Mouse (Mus musculus) kidney, embryonic 16.5 days (tissue): ENCODE results near the gene Nt5dc3. TPM values are rescaled to one million over a fixed set of nuclear protein-coding genes. Genes with fewer than 3 reads are reported as not detected.

Source experiments
- ATAC-seq: fragments of 200-750 bp; cut with Nextera tagmentation; 2 replicates; pipeline ENCODE4 v1.8.0; 2017; ENCODE audit warnings: moderate TSS enrichment; ENCODE audit not compliant: low FRiP score, low TSS enrichment
- H3K27ac ChIP-seq: fragments of 300-500 bp; sonication (generic); 2 replicates; pipeline ENCODE4 v1.5.1; 2014; ENCODE audit warnings: low read length
- H3K27me3 ChIP-seq: fragments of 300-500 bp; sonication (generic); 2 replicates; pipeline ENCODE4 v1.6.1; 2014; ENCODE audit warnings: low read length, control low read depth, mixed read lengths; ENCODE audit not compliant: insufficient read depth
- H3K36me3 ChIP-seq: fragments of 300-500 bp; sonication (generic); 2 replicates; pipeline ENCODE4 v1.6.1; 2014; ENCODE audit warnings: low read length, control low read depth, mixed read lengths; ENCODE audit not compliant: insufficient read depth
- H3K4me1 ChIP-seq: fragments of 300-500 bp; sonication (generic); 2 replicates; pipeline ENCODE4 v1.6.1; 2014; ENCODE audit warnings: low read length, control low read depth, mixed read lengths; ENCODE audit not compliant: insufficient read depth
- H3K4me2 ChIP-seq: fragments of 300-500 bp; sonication (generic); replicated peaks from 2 replicates; pipeline ENCODE4 v1.6.1; 2014; ENCODE audit warnings: low read depth, low read length
- H3K4me3 ChIP-seq: fragments of 300-500 bp; sonication (generic); 2 replicates; pipeline ENCODE4 v1.5.1; 2014; ENCODE audit warnings: mild to moderate bottlenecking, low read length
- H3K9ac ChIP-seq: fragments of 300-500 bp; sonication (generic); replicated peaks from 2 replicates; pipeline ENCODE4 v1.6.1; 2014; ENCODE audit warnings: low read length
- H3K9me3 ChIP-seq: fragments of 300-500 bp; sonication (generic); 2 replicates; pipeline ENCODE4 v1.6.1; 2016; ENCODE audit warnings: low read length, control low read depth
- WGBS: fragments of 180-500 bp; shearing (Covaris S2); extraction: QIAGEN DNeasy Blood & Tissue Kit; methylation state at CpG from one replicate; pipeline ENCODE4 v1.1.7; 2014; 5-methylcytosine and 5-hydroxymethylcytosine counted together
- polyA plus RNA-seq: library from polyadenylated mRNA; unstranded; fragments of >200 nt; fragmentation: Nextera tagmentation; extraction: Ambion mirVana; gene quantifications from 2 replicates; pipeline ENCODE4 v1.2.1, GENCODE M21; 2015

Gene Nt5dc3
- polyA plus RNA-seq, 1 experiment from 2014 or later: 1.4 TPM

- WGBS: 43% methylated on average over 19 of the region's 19 CpGs
- ATAC-seq: no peak
Measured at GRCm38 (mm10) chr10:86777614-86778319, 1.0 kb upstream of the Nt5dc3 start.

GRCm38 (mm10) chr10:86779117-86779755, 431 bp downstream of the Nt5dc3 start:
- no peaks in the 10 kb centered on the region for H3K9me3 ChIP-seq
- H3K4me2 ChIP-seq: peak overlapping the region; percentile 99
- WGBS: under 1% methylated on average over 58 of the region's 58 CpGs
- H3K27ac ChIP-seq: peak overlapping the region; percentile 88; the same call in 1 of the 2 replicates
- 0 out of 2 replicates have a peak, but pooled peaks cover 3% of the 10 kb centered on the region for H3K27me3 ChIP-seq
- H3K4me3 ChIP-seq: peak overlapping the region; percentile 71
- H3K36me3 ChIP-seq: no peaks in the 10 kb centered on the region
- peak; percentile 10; the same call in 1 of the 2 replicates for ATAC-seq
- H3K4me1 ChIP-seq: peaks cover 18% of the 10 kb centered on the region
- H3K9ac ChIP-seq: peak overlapping the region; percentile 78

More at GRCm38 (mm10) chr10:86777614-86778319, 1.0 kb upstream of the Nt5dc3 start:
- Histone ChIP-seq H3K4me1 (peaks cover 18% of the 10 kb centered on the region), H3K36me3 (no peaks in the 10 kb centered on the region), H3K4me3 (peak overlapping the region; percentile 71), H3K9me3 (no peaks in the 10 kb centered on the region), H3K27ac (peak overlapping the region; percentile 82), H3K9ac (peak overlapping the region; percentile 70), H3K27me3 (0 out of 2 replicates have a peak, but pooled peaks cover 3% of the 10 kb centered on the region), H3K4me2 (peak overlapping the region; percentile 99)

- Histone ChIP-seq H3K9me3 (no peaks in the 10 kb centered on the region), H3K27me3 (0 out of 2 replicates have a peak, but pooled peaks cover 3% of the 10 kb centered on the region), H3K36me3 (no peaks in the 10 kb centered on the region), H3K4me2 (peak overlapping the region; percentile 99), H3K4me1 (peaks cover 18% of the 10 kb centered on the region), H3K27ac (no peak overlapping the region), H3K9ac (peak overlapping the region; percentile 78), H3K4me3 (peak overlapping the region; percentile 71)
- 18% methylated on average over 12 of the region's 12 CpGs for WGBS
- no peak for ATAC-seq
Measured at GRCm38 (mm10) chr10:86779816-86780500, 1.2 kb downstream of the Nt5dc3 start.

GRCm38 (mm10) chr10:86781641-86782040, 2.8 kb downstream of the Nt5dc3 start:
- Histone ChIP-seq H3K36me3 (no peaks in the 10 kb centered on the region), H3K4me3 (no peak overlapping the region), H3K4me2 (no peak overlapping the region), H3K9me3 (no peaks in the 10 kb centered on the region), H3K27me3 (0 out of 2 replicates have a peak, but pooled peaks cover 3% of the 10 kb centered on the region), H3K27ac (no peak overlapping the region), H3K9ac (no peak overlapping the region), H3K4me1 (peaks cover 18% of the 10 kb centered on the region)
- no peak for ATAC-seq
- 50% methylated on average over 5 of the region's 5 CpGs for WGBS

GRCm38 (mm10) chr10:86782656-86783055, 3.9 kb downstream of the Nt5dc3 start:
- Histone ChIP-seq H3K27me3 (0 out of 2 replicates have a peak, but pooled peaks cover 3% of the 10 kb centered on the region), H3K4me2 (no peak overlapping the region), H3K36me3 (no peaks in the 10 kb centered on the region), H3K9me3 (no peaks in the 10 kb centered on the region), H3K4me1 (peaks cover 18% of the 10 kb centered on the region), H3K9ac (no peak overlapping the region), H3K4me3 (no peak overlapping the region), H3K27ac (no peak overlapping the region)
- ATAC-seq: no peak
- WGBS: 67% methylated on average over 5 of the region's 5 CpGs

GRCm38 (mm10) chr10:86783561-86783960, 4.8 kb downstream of the Nt5dc3 start:
- Histone ChIP-seq H3K9ac (no peak overlapping the region), H3K4me3 (no peak overlapping the region), H3K27ac (no peak overlapping the region), H3K36me3 (no peaks in the 10 kb centered on the region), H3K27me3 (0 out of 2 replicates have a peak, but pooled peaks cover 3% of the 10 kb centered on the region), H3K4me2 (no peak overlapping the region), H3K4me1 (peaks cover 12% of the 10 kb centered on the region; the same call in 1 of the 2 replicates), H3K9me3 (no peaks in the 10 kb centered on the region)
- WGBS: 81% methylated on average over 5 of the region's 5 CpGs
- ATAC-seq: no peak

- Histone ChIP-seq H3K36me3 (no peaks in the 10 kb centered on the region), H3K9ac (no peak overlapping the region), H3K9me3 (no peaks in the 10 kb centered on the region), H3K4me3 (no peak overlapping the region), H3K4me1 (peaks cover 12% of the 10 kb centered on the region; the same call in 1 of the 2 replicates), H3K4me2 (no peak overlapping the region), H3K27me3 (0 out of 2 replicates have a peak, but pooled peaks cover 3% of the 10 kb centered on the region), H3K27ac (no peak overlapping the region)
- ATAC-seq: no peak
- 87% methylated on average over 5 of the region's 5 CpGs for whole genome bisulfite sequencing
Measured at GRCm38 (mm10) chr10:86784126-86784675, 5.4 kb downstream of the Nt5dc3 start.

- ATAC-seq: no peak
Measured at GRCm38 (mm10) chr10:86785396-86785795, 6.6 kb downstream of the Nt5dc3 start.

GRCm38 (mm10) chr10:86786083-86786482, 7.3 kb downstream of the Nt5dc3 start:
- no peak overlapping the region for H3K9ac ChIP-seq
- no peaks in the 10 kb centered on the region for H3K9me3 ChIP-seq
- H3K4me3 ChIP-seq: no peak overlapping the region
- 88% methylated on average over 5 of the region's 5 CpGs for WGBS
- no peak for ATAC-seq
- no peak overlapping the region for H3K27ac ChIP-seq
- no peaks in the 10 kb centered on the region for H3K27me3 ChIP-seq
- H3K36me3 ChIP-seq: no peaks in the 10 kb centered on the region
- H3K4me1 ChIP-seq: peaks cover 7% of the 10 kb centered on the region; the same call in 1 of the 2 replicates
- H3K4me2 ChIP-seq: no peak overlapping the region

More at GRCm38 (mm10) chr10:86785396-86785795, 6.6 kb downstream of the Nt5dc3 start:
- H3K36me3 ChIP-seq: no peaks in the 10 kb centered on the region
- no peak overlapping the region for H3K9ac ChIP-seq
- 56% methylated on average over 2 of the region's 2 CpGs for WGBS
- no peak overlapping the region for H3K27ac ChIP-seq
- no peaks in the 10 kb centered on the region for H3K9me3 ChIP-seq
- H3K4me1 ChIP-seq: peaks cover 7% of the 10 kb centered on the region; the same call in 1 of the 2 replicates
- 0 out of 2 replicates have a peak, but pooled peaks cover 3% of the 10 kb centered on the region for H3K27me3 ChIP-seq
- no peak overlapping the region for H3K4me2 ChIP-seq
- H3K4me3 ChIP-seq: no peak overlapping the region
